Mouse (Mus musculus) megakaryocyte, embryonic 14.5 days (primary cell): ENCODE data around the gene Bud23.

Source experiments
- FLI1 ChIP-seq: IDR thresholded peaks from 2 replicates; pipeline ENCODE4 v1.6.1; 2012; ENCODE audit warnings: low read length, inconsistent platforms, mixed read lengths
- GATA1 ChIP-seq: IDR thresholded peaks from 3 replicates; pipeline ENCODE4 v1.6.1; 2012; ENCODE audit warnings: mixed read lengths, low read length, inconsistent platforms, borderline replicate concordance

GRCm38 (mm10) chr5:135040777-135041176 is 24.0 kb downstream of the Bud23 start:
- TF ChIP-seq GATA1 (no peak), FLI1 (no peak)
